Comparison of ENCODE assay signal across 13 mouse cellular contexts in genomic region chr2:92020676-92021265, GRCm38 (mm10). TPM values are rescaled to one million over a fixed set of nuclear protein-coding genes. Genes with fewer than 3 reads are reported as not detected.
DNase-seq lines count a peak whose midpoint lies in the region; ATAC-seq lines count a peak whose summit lies in the region.
"Had no signal": no experiment of that assay in that cellular context is flagged by ENCODE, and none has a peak within 500 bp of the region (broad histone marks: within the 10 kb centered on the region; RNA-seq: fewer than 3 reads in every experiment).

No protein-coding gene starts in this region.

- H3K27me3 ChIP-seq in kidney, embryonic 14.5 days (ENCODE audit: control insufficient read depth, insufficient read depth, low read length) = peaks cover 3% of the 10 kb centered on the region; the same call in 1 of the 2 replicates
- H3K27me3 ChIP-seq in midbrain, embryonic 10.5 days (ENCODE audit: low read depth, poor library complexity, severe bottlenecking) = peaks cover 53% of the 10 kb centered on the region

- no peak for ATAC-seq in kidney, embryonic 14.5 days (ENCODE audit: low FRiP score, low TSS enrichment)
- ATAC-seq: hindbrain, embryonic 16.5 days had no signal

- no peak overlapping the region; the same call in 1 of the 2 replicates for H3K4me2 ChIP-seq in kidney, embryonic 14.5 days (replicated peaks; ENCODE audit: low read depth, low read length)

- no peak overlapping the region for H3K4me3 ChIP-seq in kidney, embryonic 14.5 days (ENCODE audit: low read length)
- no peak overlapping the region for H3K4me3 ChIP-seq in midbrain, embryonic 10.5 days
- H3K4me3 ChIP-seq: gastrocnemius, adult 2 months; megakaryocyte, embryonic 14.5 days had no signal

- WGBS in kidney, embryonic 14.5 days = 57% methylated on average over 4 of the region's 4 CpGs
- 60% methylated on average over 4 of the region's 4 CpGs for WGBS in midbrain, embryonic 10.5 days

- H3K27ac ChIP-seq in kidney, embryonic 14.5 days (ENCODE audit: low read depth, low read length) = peak overlapping the region; percentile 59; the same call in 1 of the 2 replicates
- no peak overlapping the region for H3K27ac ChIP-seq in midbrain, embryonic 10.5 days (replicated peaks)

- no peaks in the 10 kb centered on the region for H3K9me3 ChIP-seq in kidney, embryonic 14.5 days (ENCODE audit: control insufficient read depth, low read length)
- no peaks in the 10 kb centered on the region for H3K9me3 ChIP-seq in midbrain, embryonic 10.5 days (replicated peaks)
- H3K9me3 ChIP-seq: megakaryocyte, embryonic 14.5 days had no signal

- no peak for DNase-seq in kidney, adult 18-20 months
- DNase-seq in urinary bladder, postnatal 25 days (ENCODE audit: low spot score) = peak; percentile 18
- no peak for DNase-seq in urinary bladder, adult 18-20 months (ENCODE audit: low spot score in 2 of 2)
- peak; percentile 54 to 61 for DNase-seq in kidney, postnatal 4 days
- DNase-seq in thymus, postnatal 14 days = no peak
- DNase-seq in gastrocnemius, postnatal 10 days = no peak
- DNase-seq in midbrain, embryonic 10.5 days (ENCODE audit: low spot score) = no peak
- DNase-seq: B cell, adult 2 months; cerebellum, postnatal 36 days; gastrocnemius, adult 2 months had no signal

- no peaks in the 10 kb centered on the region for H3K36me3 ChIP-seq in kidney, embryonic 14.5 days (ENCODE audit: control insufficient read depth, insufficient read depth, low read length)
- no peaks in the 10 kb centered on the region for H3K36me3 ChIP-seq in midbrain, embryonic 10.5 days

- no peak overlapping the region for H3K9ac ChIP-seq in kidney, embryonic 14.5 days (ENCODE audit: low read depth, low read length)

- peaks cover 35% of the 10 kb centered on the region; the same call in 1 of the 2 replicates for H3K4me1 ChIP-seq in kidney, embryonic 14.5 days (ENCODE audit: control insufficient read depth, insufficient read depth, low read length)
- H3K4me1 ChIP-seq in midbrain, embryonic 10.5 days = peaks cover 17% of the 10 kb centered on the region

RNA-seq across cellular contexts. Expression of gene Creb3l1, which starts 3.5 kb away (rescaled TPM):
- polyA plus RNA-seq in kidney, embryonic 14.5 days (2014; fragmentation: Nextera tagmentation; extraction: Ambion mirVana) = 11.1 and 15.0 TPM in 2 replicates
- total RNA-seq in gastrocnemius, postnatal 10 days (2021) = 10 to 100 TPM; 29.2 to 44.6 TPM
- polyA plus RNA-seq in midbrain, embryonic 10.5 days (2016; fragmentation: Nextera tagmentation; extraction: Ambion mirVana) = 0.96 and 1.6 TPM in 2 replicates

RNA-seq across cellular contexts. Expression of gene Dgkz, which starts 45.1 kb away (rescaled TPM):
- 35.6 and 57.5 TPM in 2 replicates for polyA plus RNA-seq in kidney, embryonic 14.5 days (2014; fragmentation: Nextera tagmentation; extraction: Ambion mirVana)
- total RNA-seq in gastrocnemius, postnatal 10 days (2021) = 10 to 100 TPM; 60.5 to 84.3 TPM
- polyA plus RNA-seq in midbrain, embryonic 10.5 days (2016; fragmentation: Nextera tagmentation; extraction: Ambion mirVana) = 28.3 and 35.0 TPM in 2 replicates

Comparison
In these comparisons a context has a peak if more than half of its experiments do, and no peak if none do; other contexts are left out.
1. DNase-seq: peak in urinary bladder, postnatal 25 days (single experiment) and kidney, postnatal 4 days (2 of 2); none in kidney, adult 18-20 months (single experiment), urinary bladder, adult 18-20 months (0 of 2), thymus, postnatal 14 days (single experiment), gastrocnemius, postnatal 10 days (single experiment) and midbrain, embryonic 10.5 days (single experiment).